Mouse (Mus musculus): Measurements from ENCODE around the gene Gm11634. TPM values are rescaled to one million over a fixed set of nuclear protein-coding genes. Genes with fewer than 3 reads are reported as not detected.
"Not testable (repeated sequence)": the region's sequence is repeated elsewhere in the genome, so short reads cannot be mapped to it uniquely, and the experiment has no call there.

Gm11634 gene
- polyA plus RNA-seq, 1 experiment from 2014 or later: 0.13 TPM

DNA sequence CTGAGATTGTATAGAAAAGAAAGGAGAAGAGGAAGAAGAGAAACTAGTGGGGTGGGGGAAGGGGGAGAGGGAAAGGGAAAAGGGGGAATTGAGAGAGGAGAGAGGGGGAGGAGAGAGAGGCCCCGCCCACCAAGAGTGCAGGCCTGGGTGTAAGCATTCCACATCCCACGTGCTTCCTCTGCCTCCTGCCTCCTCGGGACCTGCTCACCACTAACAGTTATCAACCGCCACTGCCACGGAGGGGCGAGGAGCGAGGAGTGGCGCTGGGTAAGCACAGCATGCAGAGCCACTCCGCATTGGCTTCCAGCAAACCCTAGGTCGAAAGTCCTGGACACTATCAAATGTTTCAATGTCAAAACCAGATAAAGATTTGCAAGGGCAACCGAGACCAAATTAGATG lies 11.4 kb upstream of the Gm11634 start:
- Histone ChIP-seq H3K4me2 (replicated peaks; ENCODE audit: low read depth) (no peak overlapping the region), H3K36me3 (ENCODE audit: control insufficient read depth, insufficient read depth, low read length) (no peaks in the 10 kb centered on the region), H3K9me3 (ENCODE audit: control insufficient read depth, low read length) (no peaks in the 10 kb centered on the region), H3K27ac (replicated peaks) (no peak overlapping the region), H3K9ac (ENCODE audit: low read length) (no peak overlapping the region), H3K4me1 (replicated peaks; ENCODE audit: control insufficient read depth, insufficient read depth) (no peaks in the 10 kb centered on the region), H3K4me3 (ENCODE audit: low read depth, low read length) (no peak overlapping the region), H3K27me3 (ENCODE audit: control insufficient read depth, insufficient read depth, low read length) (no peaks in the 10 kb centered on the region)
- no peak for TF ChIP-seq EP300 (optimal IDR thresholded peaks at IDR 0.05)
- TF ChIP-seq CTCF (IDR thresholded peaks at IDR 0.05; ENCODE audit: low read depth): no peak
- WGBS: 19% methylated on average over 11 of the region's 11 CpGs
- ATAC-seq (ENCODE audit: low FRiP score, low TSS enrichment): peak; percentile 54; the same call in 1 of the 2 replicates
- peak; percentile 37 for DNase-seq (ENCODE audit: low spot score)

DNA sequence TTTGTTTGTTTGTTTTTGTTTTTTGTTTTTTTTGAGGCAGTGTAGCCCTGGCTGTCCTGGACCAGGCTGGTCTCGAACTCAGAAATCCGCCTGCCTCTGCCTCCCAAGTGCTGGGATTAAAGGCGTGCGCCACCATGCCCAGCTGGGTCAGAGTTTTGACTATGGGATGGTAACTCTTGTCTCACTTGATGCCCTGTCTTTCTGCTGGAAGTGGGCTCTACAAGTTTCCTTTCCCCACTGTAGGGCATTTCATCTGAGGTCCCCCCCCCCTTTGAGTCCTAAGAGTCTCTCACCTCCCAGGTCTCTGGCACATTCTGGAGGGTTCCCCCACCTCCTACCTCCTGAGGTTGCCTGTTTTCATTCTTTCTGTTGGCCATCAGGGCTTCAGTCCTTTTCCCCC lies 8.1 kb upstream of the Gm11634 start:
- H3K9ac ChIP-seq (ENCODE audit: low read length); H3K4me2 ChIP-seq (replicated peaks; ENCODE audit: low read depth); H3K9me3 ChIP-seq (ENCODE audit: control insufficient read depth, low read length); DNase-seq (ENCODE audit: low spot score); H3K27ac ChIP-seq (replicated peaks); ATAC-seq (ENCODE audit: low FRiP score, low TSS enrichment); H3K4me1 ChIP-seq (replicated peaks; ENCODE audit: control insufficient read depth, insufficient read depth); H3K4me3 ChIP-seq (ENCODE audit: low read depth, low read length); H3K36me3 ChIP-seq (ENCODE audit: control insufficient read depth, insufficient read depth, low read length); H3K27me3 ChIP-seq (ENCODE audit: control insufficient read depth, insufficient read depth, low read length): not testable (repeated sequence)
- WGBS: 89% methylated on average over 4 of the region's 4 CpGs

DNA sequence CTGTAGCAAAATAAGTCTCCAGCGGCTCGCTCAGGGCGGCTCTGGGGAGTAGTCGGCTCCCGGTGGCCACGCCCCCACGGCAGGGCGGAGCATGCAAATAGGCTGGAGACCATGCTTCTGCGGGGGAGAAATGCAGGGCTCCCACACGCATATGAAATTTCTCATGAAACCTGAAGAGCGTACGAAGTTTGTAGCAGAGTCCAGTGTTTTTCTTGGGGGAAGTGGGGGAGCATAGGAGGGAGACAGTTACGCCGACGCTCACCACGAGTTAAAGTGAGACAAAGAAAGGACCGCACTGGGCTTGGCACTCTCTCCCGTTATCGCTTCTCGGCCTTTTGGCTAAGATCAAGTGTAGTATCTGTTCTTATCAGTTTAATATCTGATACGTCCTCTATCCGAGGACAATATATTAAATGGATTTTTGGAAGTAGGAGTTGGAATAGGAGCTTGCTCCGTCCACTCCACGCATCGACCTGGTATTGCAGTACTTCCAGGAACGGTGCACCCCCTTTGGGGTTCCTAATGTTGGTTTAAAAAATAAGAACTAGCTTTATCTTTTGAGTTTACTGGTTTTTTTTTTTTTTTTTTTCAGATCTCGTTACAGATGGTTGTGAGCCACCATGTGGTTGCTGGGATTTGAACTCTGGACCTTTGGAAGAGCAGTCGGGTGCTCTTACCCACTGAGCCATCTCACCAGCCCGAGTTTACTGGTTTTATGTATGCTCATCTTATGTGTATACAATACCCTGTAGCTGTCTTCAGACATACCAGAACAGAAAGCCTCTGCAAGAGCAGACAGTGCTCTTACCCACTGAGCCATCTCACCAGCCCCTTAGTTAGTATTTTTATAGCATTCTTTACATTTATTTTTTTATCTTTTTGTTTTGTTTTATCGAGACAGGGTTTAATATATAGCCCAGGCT lies 5.7 kb upstream of the Gm11634 start:
- H3K36me3 ChIP-seq (ENCODE audit: control insufficient read depth, insufficient read depth, low read length); H3K27me3 ChIP-seq (ENCODE audit: control insufficient read depth, insufficient read depth, low read length); H3K4me1 ChIP-seq (replicated peaks; ENCODE audit: control insufficient read depth, insufficient read depth); H3K9me3 ChIP-seq (ENCODE audit: control insufficient read depth, low read length); H3K27ac ChIP-seq (replicated peaks); H3K9ac ChIP-seq (ENCODE audit: low read length); ATAC-seq (ENCODE audit: low FRiP score, low TSS enrichment): not testable (repeated sequence)
- WGBS: 1% methylated on average over 30 of the region's 30 CpGs
- peak overlapping the region; percentile 47 for H3K4me2 ChIP-seq (replicated peaks; ENCODE audit: low read depth)
- H3K4me3 ChIP-seq (ENCODE audit: low read depth, low read length): peak overlapping the region; percentile 25; the same call in 1 of the 2 replicates
- peak; percentile 85 for DNase-seq (ENCODE audit: low spot score)

DNA sequence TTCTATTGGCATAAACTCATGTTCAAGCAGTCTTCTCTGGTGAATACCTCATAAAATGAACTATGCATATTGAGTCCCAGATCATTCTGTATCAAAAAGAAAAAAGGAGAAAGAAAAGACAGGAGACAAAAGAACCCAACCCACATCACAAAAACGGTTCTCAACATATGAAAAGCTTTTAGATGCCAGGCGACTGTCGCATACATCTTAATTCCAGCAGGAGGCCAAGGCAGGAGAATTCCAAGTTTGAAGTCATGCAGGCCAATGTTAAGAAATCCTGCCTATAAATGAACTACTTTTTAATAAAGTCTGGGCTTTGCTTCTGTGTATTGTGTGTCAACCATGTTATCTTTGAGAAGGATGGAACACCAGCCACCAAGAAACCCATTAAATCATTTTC lies 5.1 kb upstream of the Gm11634 start:
- Histone ChIP-seq H3K36me3 (ENCODE audit: control insufficient read depth, insufficient read depth, low read length) (no peaks in the 10 kb centered on the region), H3K27ac (replicated peaks) (no peak overlapping the region), H3K4me3 (ENCODE audit: low read depth, low read length) (no peak overlapping the region), H3K4me1 (replicated peaks; ENCODE audit: control insufficient read depth, insufficient read depth) (no peaks in the 10 kb centered on the region), H3K9me3 (ENCODE audit: control insufficient read depth, low read length) (no peaks in the 10 kb centered on the region), H3K27me3 (ENCODE audit: control insufficient read depth, insufficient read depth, low read length) (no peaks in the 10 kb centered on the region), H3K4me2 (replicated peaks; ENCODE audit: low read depth) (peak overlapping the region; percentile 47), H3K9ac (ENCODE audit: low read length) (no peak overlapping the region)
- ATAC-seq (ENCODE audit: low FRiP score, low TSS enrichment) (no peak), DNase-seq (ENCODE audit: low spot score) (no peak)
- TF ChIP-seq EP300 (optimal IDR thresholded peaks at IDR 0.05) (no peak), CTCF (IDR thresholded peaks at IDR 0.05; ENCODE audit: low read depth) (no peak)
- 2% methylated on average over 3 of the region's 3 CpGs for WGBS

DNA sequence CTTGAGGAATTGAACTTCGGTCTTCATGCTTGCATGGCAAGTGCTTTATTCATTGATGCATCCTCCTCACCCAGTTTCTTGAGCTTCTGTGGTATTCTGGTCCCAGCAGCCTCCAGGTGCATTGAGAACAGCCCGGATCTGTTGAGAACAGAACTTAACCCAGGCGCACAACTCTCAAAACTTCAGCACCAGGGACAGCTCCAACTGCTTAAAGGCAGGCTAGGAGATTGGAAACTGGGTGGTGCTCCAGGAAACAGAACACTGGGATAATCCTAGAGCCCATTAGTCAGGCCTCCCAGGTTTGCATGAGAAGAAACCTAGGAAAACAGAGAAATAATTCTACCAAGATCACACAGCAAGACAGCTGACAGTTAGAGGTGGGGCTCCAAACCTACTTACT lies 3.4 kb upstream of the Gm11634 start:
- Histone ChIP-seq H3K4me1 (replicated peaks; ENCODE audit: control insufficient read depth, insufficient read depth) (no peaks in the 10 kb centered on the region), H3K27ac (replicated peaks) (no peak overlapping the region), H3K27me3 (ENCODE audit: control insufficient read depth, insufficient read depth, low read length) (no peaks in the 10 kb centered on the region), H3K9me3 (ENCODE audit: control insufficient read depth, low read length) (no peaks in the 10 kb centered on the region), H3K36me3 (ENCODE audit: control insufficient read depth, insufficient read depth, low read length) (no peaks in the 10 kb centered on the region), H3K4me3 (ENCODE audit: low read depth, low read length) (no peak overlapping the region), H3K9ac (ENCODE audit: low read length) (no peak overlapping the region), H3K4me2 (replicated peaks; ENCODE audit: low read depth) (no peak overlapping the region)
- 15% methylated on average over 3 of the region's 3 CpGs for WGBS
- ATAC-seq (ENCODE audit: low FRiP score, low TSS enrichment) (no peak), DNase-seq (ENCODE audit: low spot score) (peak; percentile 83)
- TF ChIP-seq EP300 (optimal IDR thresholded peaks at IDR 0.05) (no peak), CTCF (IDR thresholded peaks at IDR 0.05; ENCODE audit: low read depth) (no peak)

DNA sequence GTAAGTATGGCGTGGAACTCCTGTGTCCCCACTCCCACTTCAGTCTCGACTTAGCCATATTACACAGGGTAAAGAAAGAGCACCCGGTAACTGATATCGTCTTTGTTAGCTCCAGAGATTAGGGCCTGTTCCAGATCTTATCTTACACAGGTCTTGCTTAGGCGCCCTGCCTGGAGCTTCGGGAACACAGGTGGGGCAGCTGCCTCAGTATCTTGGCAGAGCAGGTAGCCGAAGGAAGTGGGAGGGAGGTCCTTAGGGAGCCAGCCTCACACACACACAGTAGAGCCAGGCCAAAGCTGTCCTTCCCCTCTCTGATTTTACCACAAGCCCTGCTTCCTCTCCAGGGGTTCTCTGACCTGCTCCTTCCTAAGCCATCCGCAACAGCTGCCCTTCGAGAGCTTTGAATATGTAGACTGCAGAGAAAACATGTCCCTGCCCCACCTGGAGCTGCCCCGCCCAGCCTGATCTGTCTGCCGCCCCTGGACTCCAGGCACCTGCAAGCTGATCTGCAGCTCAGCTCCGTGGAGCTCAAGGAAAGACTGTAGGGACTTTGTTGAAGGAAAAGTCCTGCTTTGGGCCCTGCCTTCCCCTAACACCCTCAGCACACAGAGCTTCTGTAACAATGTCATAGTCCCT lies 8.9 kb downstream of the Gm11634 start:
- H3K9ac ChIP-seq (ENCODE audit: low read length): no peak overlapping the region
- H3K36me3 ChIP-seq (ENCODE audit: control insufficient read depth, insufficient read depth, low read length): no peaks in the 10 kb centered on the region; the same call in 1 of the 2 replicates
- no peaks in the 10 kb centered on the region for H3K4me1 ChIP-seq (replicated peaks; ENCODE audit: control insufficient read depth, insufficient read depth)
- no peak for ATAC-seq (ENCODE audit: low FRiP score, low TSS enrichment)
- WGBS: 53% methylated on average over 12 of the region's 12 CpGs
- no peaks in the 10 kb centered on the region for H3K27me3 ChIP-seq (ENCODE audit: control insufficient read depth, insufficient read depth, low read length)
- peak; percentile 50 for DNase-seq (ENCODE audit: low spot score)
- no peak for TF ChIP-seq CTCF (IDR thresholded peaks at IDR 0.05; ENCODE audit: low read depth)
- no peak overlapping the region for H3K4me2 ChIP-seq (replicated peaks; ENCODE audit: low read depth)
- no peaks in the 10 kb centered on the region for H3K9me3 ChIP-seq (ENCODE audit: control insufficient read depth, low read length)
- no peak overlapping the region for H3K4me3 ChIP-seq (ENCODE audit: low read depth, low read length)
- H3K27ac ChIP-seq (replicated peaks): no peak overlapping the region

All from stomach, postnatal 0 days (tissue).